Mouse (Mus musculus): Measurements from ENCODE around the gene Hook2. TPM values are rescaled to one million over a fixed set of nuclear protein-coding genes. Genes with fewer than 3 reads are reported as not detected.

Gene Hook2
- polyA plus RNA-seq, 2 experiments from 2014 or later, result 4.2 to 5.6 TPM

GRCm38 (mm10) chr8:85032622-85033311 is 42.4 kb downstream of the Hook2 start:
- ATAC-seq, result no peak

DNA sequence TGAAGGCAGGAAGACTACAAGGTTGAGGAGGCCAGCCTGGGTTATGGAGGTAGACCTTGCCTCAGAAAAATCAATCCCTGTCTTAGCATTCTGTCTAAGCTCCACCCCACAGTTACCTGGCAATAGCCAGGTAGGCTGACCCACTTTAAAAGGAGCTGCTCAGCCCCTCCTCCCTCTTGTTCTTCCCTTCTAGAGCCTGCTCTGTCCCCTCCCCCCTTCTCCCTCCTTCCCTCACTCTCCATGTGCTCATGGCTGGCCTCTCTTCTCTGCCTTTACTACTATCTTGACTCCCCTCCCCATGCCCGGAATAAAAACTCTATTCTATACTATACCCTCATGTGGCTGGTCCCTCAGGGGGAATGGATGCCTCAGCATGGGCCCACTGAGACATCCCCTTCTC is 43.5 kb downstream of the Hook2 start:
- no peak for ATAC-seq

GRCm38 (mm10) chr8:85034764-85035163 is 44.4 kb downstream of the Hook2 start:
- peak; percentile 48 for ATAC-seq

DNA sequence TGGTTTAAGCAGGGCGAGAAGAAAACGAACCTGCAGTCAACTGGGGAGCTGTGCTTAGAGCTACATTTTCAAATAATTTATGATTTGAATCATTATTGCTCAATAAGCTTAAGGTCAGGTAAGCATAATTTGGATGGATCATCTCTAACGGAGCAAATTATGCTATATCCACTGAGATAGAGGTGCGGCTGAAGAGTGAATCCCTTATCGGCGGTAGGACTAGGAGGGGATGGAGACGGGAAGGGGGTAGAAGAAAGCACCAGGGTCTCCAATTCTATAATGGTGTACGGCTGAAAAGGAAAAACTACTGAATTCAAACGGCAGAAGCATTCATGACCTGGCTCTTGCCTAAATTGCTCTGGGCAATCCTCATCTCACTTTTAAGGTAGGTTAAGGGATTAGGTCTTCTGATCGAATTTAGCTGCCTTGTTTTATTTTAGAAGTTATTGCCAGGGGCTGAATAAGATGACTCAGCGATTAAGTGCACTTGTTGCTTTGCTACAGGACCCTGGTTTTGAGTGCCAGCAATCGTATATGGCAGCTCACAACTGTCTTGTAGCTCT is 44.8 kb downstream of the Hook2 start:
- ATAC-seq, result no peak

GRCm38 (mm10) chr8:85035728-85036310 is 45.4 kb downstream of the Hook2 start:
- ATAC-seq, result no peak

DNA sequence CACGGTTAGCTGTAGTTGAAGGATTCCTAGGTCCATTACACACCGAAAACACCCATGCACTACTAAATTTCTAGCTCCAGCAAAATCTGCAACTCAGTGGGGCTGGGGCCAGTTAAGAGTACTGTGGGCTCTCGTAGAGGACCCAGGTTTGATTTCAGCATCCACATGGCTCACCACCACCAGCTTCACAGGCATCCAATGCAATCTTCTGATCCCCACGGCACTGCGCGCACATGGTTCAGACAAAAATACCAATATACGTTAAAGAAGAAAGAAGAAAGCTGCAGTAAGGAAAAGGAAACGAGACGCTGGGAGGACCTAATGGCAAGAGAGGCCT is 45.9 kb downstream of the Hook2 start:
- ATAC-seq, result peak; percentile 20

- peak; percentile 91 for ATAC-seq
Observed at GRCm38 (mm10) chr8:85036718-85037365, 46.4 kb downstream of the Hook2 start, which contains the start of gene Tnpo2. Gene Tnpo2 (plus strand): TSS chr8:85036915.

GRCm38 (mm10) chr8:85037366-85037680 is 46.9 kb downstream of the Hook2 start:
- no peak for ATAC-seq

DNA sequence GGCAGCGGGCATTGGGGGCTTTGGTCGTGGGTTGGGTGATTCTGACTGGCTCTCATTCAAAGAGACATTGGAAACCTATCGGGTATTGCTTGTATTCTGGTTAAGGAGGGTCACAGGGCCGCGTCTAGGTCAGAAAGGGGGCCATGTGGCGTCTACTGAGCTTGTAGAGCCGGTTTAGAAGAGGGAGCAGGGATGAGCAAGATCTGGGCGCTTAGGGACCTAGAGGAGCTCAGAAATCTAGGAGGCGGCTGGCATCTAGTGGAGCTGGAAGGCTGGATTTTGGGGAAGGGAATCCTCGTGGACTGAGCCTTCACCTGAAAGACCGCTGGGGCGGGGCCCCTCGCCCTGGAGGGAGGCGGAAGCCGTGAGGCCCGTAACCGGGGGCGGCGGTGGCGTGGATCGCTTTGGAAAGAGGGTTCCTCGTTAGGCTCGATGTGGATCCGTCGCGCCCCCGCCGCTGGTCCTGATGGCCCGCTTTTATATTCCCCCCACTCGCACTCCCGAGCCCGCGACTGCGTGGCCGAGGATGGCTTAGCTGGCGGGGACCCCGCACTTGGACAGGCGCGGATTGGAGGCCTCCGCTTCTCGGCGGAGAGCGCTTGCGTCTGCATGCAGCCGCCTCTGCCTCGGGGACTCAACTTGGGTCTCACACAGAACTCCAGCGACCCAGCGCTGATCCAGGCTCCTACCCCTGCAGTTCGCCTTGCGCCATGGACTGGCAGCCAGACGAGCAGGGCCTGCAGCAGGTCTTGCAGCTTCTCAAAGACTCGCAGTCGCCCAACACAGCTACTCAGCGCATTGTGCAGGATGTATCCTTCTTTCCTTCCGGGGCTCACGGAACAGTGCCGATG is 47.5 kb downstream of the Hook2 start:
- ATAC-seq, result peak; percentile 31

- no peak for ATAC-seq
Observed at GRCm38 (mm10) chr8:85043619-85044018, 53.2 kb downstream of the Hook2 start.

Other genes starting within 250 kb of the Hook2 start
- gene Nfix, start 190.3 kb upstream of the Hook2 start, polyA plus RNA-seq (2017; shearing (Covaris generic)), result 1 to 10 TPM; 2.8 to 7.2 TPM
- gene Dand5, start 167.8 kb upstream of the Hook2 start, polyA plus RNA-seq (2017; shearing (Covaris generic)), result 1 to 10 TPM; 4.9 to 7.6 TPM
- gene Gadd45gip1, start 159.1 kb upstream of the Hook2 start, polyA plus RNA-seq (2017; shearing (Covaris generic)), result 10 to 100 TPM; 14.3 to 16.4 TPM
- 100 to 1,000 TPM; 139 to 160 TPM for gene Rad23a, start 149.9 kb upstream of the Hook2 start, polyA plus RNA-seq (2017; shearing (Covaris generic))
- gene Calr, start 143.7 kb upstream of the Hook2 start, polyA plus RNA-seq (2017; shearing (Covaris generic)), result 100 to 1,000 TPM; 250 to 281 TPM
- 100 to 1,000 TPM in 1 of 2 experiments, 10 to 100 TPM in 1; 67.4 to 122 TPM for gene Farsa, start 133.6 kb upstream of the Hook2 start, polyA plus RNA-seq (2017; shearing (Covaris generic))
- 1 to 10 TPM; 6.5 to 9.0 TPM for gene Syce2, start 118.5 kb upstream of the Hook2 start, polyA plus RNA-seq (2017; shearing (Covaris generic))
- gene Gcdh, start 96.7 kb upstream of the Hook2 start, polyA plus RNA-seq (2017; shearing (Covaris generic)), result 10 to 100 TPM; 21.5 to 32.7 TPM
- gene Klf1, start 88.7 kb upstream of the Hook2 start, polyA plus RNA-seq (2017; shearing (Covaris generic)), result under 1 TPM in 1 of 2 experiments, not detected in 1; 0.22 TPM
- gene Dnase2a, start 82.0 kb upstream of the Hook2 start, polyA plus RNA-seq (2017; shearing (Covaris generic)), result 10 to 100 TPM; 25.7 to 29.7 TPM
- gene Mast1, start 53.2 kb upstream of the Hook2 start, polyA plus RNA-seq (2017; shearing (Covaris generic)), result 1 to 10 TPM; 1.2 to 1.3 TPM
- gene Rtbdn, start 43.6 kb upstream of the Hook2 start, polyA plus RNA-seq (2017; shearing (Covaris generic)), result not detected
- gene Gm49661, start 21.2 kb upstream of the Hook2 start, polyA plus RNA-seq (2017; shearing (Covaris generic)), result not detected
- gene Prdx2, start 21.0 kb upstream of the Hook2 start, polyA plus RNA-seq (2017; shearing (Covaris generic)), result 100 to 1,000 TPM; 213 to 298 TPM
- 100 to 1,000 TPM in 1 of 2 experiments, 10 to 100 TPM in 1; 78.9 to 109 TPM for gene Rnaseh2a, start 20.8 kb upstream of the Hook2 start, polyA plus RNA-seq (2017; shearing (Covaris generic))
- gene Junb, start 11.9 kb upstream of the Hook2 start, polyA plus RNA-seq (2017; shearing (Covaris generic)), result 10 to 100 TPM; 18.9 to 29.4 TPM
- gene Best2, start 23.9 kb downstream of the Hook2 start, polyA plus RNA-seq (2017; shearing (Covaris generic)), result not detected
- 10 to 100 TPM; 53.8 to 73.8 TPM for gene Asna1, start 34.7 kb downstream of the Hook2 start, polyA plus RNA-seq (2017; shearing (Covaris generic))
- gene Trir, start 36.2 kb downstream of the Hook2 start, polyA plus RNA-seq (2017; shearing (Covaris generic)), result 10 to 100 TPM; 15.5 to 28.1 TPM
- 10 to 100 TPM; 15.0 to 30.1 TPM for gene Tnpo2, start 46.3 kb downstream of the Hook2 start, polyA plus RNA-seq (2017; shearing (Covaris generic))
- 1 to 10 TPM; 3.2 to 4.9 TPM for gene Fbxw9, start 69.5 kb downstream of the Hook2 start, polyA plus RNA-seq (2017; shearing (Covaris generic))
- gene Gm5741, start 77.4 kb downstream of the Hook2 start, polyA plus RNA-seq (2017; shearing (Covaris generic)), result 1 to 10 TPM; 1.1 to 3.6 TPM
- 10 to 100 TPM; 42.7 to 45.0 TPM for gene Dhps, start 81.2 kb downstream of the Hook2 start, polyA plus RNA-seq (2017; shearing (Covaris generic))
- 100 to 1,000 TPM; 130 to 136 TPM for gene Wdr83os, start 90.1 kb downstream of the Hook2 start, polyA plus RNA-seq (2017; shearing (Covaris generic))
- 10 to 100 TPM; 41.0 to 56.0 TPM for gene Wdr83, start 90.7 kb downstream of the Hook2 start, polyA plus RNA-seq (2017; shearing (Covaris generic))
- gene Man2b1, start 92.7 kb downstream of the Hook2 start, polyA plus RNA-seq (2017; shearing (Covaris generic)), result 100 to 1,000 TPM in 1 of 2 experiments, 10 to 100 TPM in 1; 98.3 to 117 TPM
- gene Zfp791, start 132.5 kb downstream of the Hook2 start, polyA plus RNA-seq (2017; shearing (Covaris generic)), result not detected
- not detected for gene Cks1brt, start 161.3 kb downstream of the Hook2 start, polyA plus RNA-seq (2017; shearing (Covaris generic))
- gene Olfr371, start 235.4 kb downstream of the Hook2 start, polyA plus RNA-seq (2017; shearing (Covaris generic)), result not detected

Measured in CD4-positive, CD25-positive, alpha-beta regulatory T cell, adult 4 months (primary cell).